Mouse (Mus musculus): Measurements from ENCODE around the gene Mapk9.

Mapk9 gene

GRCm38 (mm10) chr11:49841886-49842285 is 4.7 kb upstream of the Mapk9 start:
- no peak for DNase-seq

- no peak for DNase-seq
These were observed 3.8 kb upstream of the Mapk9 start for GRCm38 (mm10) chr11:49842718-49843117.

- no peak for DNase-seq
These were observed 2.2 kb upstream of the Mapk9 start for GRCm38 (mm10) chr11:49844311-49844710.

- peak; percentile 70 to 75 for DNase-seq
These were observed 1.6 kb upstream of the Mapk9 start for GRCm38 (mm10) chr11:49844969-49845368.

- no peak for DNase-seq
These were observed 593 bp upstream of the Mapk9 start for GRCm38 (mm10) chr11:49845958-49846357.

GRCm38 (mm10) chr11:49847071-49847810 is 690 bp downstream of the Mapk9 start:
- no peak for DNase-seq

GRCm38 (mm10) chr11:49847811-49848078 is 1.2 kb downstream of the Mapk9 start:
- DNase-seq = no peak

GRCm38 (mm10) chr11:49848080-49848815 is 1.7 kb downstream of the Mapk9 start:
- DNase-seq = no peak

- no peak for DNase-seq
These were observed 3.8 kb downstream of the Mapk9 start for GRCm38 (mm10) chr11:49850331-49850730.

GRCm38 (mm10) chr11:49855144-49855543 is 8.6 kb downstream of the Mapk9 start:
- peak; percentile 4 to 11 for DNase-seq

GRCm38 (mm10) chr11:49861139-49861538 is 14.6 kb downstream of the Mapk9 start:
- no peak for DNase-seq

- DNase-seq = no peak
These were observed 17.4 kb downstream of the Mapk9 start for GRCm38 (mm10) chr11:49863926-49864325.

- no peak for DNase-seq
These were observed 20.8 kb downstream of the Mapk9 start for GRCm38 (mm10) chr11:49867320-49867719.

GRCm38 (mm10) chr11:49869762-49870161 is 23.2 kb downstream of the Mapk9 start:
- peak; percentile 64 to 71 for DNase-seq

- DNase-seq = peak; percentile 53 to 56
These were observed 25.4 kb downstream of the Mapk9 start for GRCm38 (mm10) chr11:49871914-49872313.

- no peak for DNase-seq
These were observed 26.2 kb downstream of the Mapk9 start for GRCm38 (mm10) chr11:49872779-49873178.

GRCm38 (mm10) chr11:49876948-49877817 is 30.6 kb downstream of the Mapk9 start:
- no peak for DNase-seq

- DNase-seq = no peak
These were observed 33.5 kb downstream of the Mapk9 start for GRCm38 (mm10) chr11:49879950-49880642.

GRCm38 (mm10) chr11:49883394-49883793 is 36.8 kb downstream of the Mapk9 start:
- no peak for DNase-seq

GRCm38 (mm10) chr11:49888469-49888868 is 41.9 kb downstream of the Mapk9 start:
- no peak for DNase-seq

GRCm38 (mm10) chr11:49891993-49892392 is 45.4 kb downstream of the Mapk9 start:
- no peak for DNase-seq

GRCm38 (mm10) chr11:49893806-49894205 is 47.3 kb downstream of the Mapk9 start:
- DNase-seq = no peak
